Mouse (Mus musculus) urinary bladder, postnatal 4 days (tissue): Measurements from ENCODE around the gene Samd3.

Experiments
- DNase-seq, 2 experiments: peaks; one replicate each; pipeline ENCODE4 v3.0.0; 2021 to 2022; ENCODE audit warnings: low spot score in 2 of 2

Gene Samd3

GRCm38 (mm10) chr10:26229488-26229887 is at the start of gene Samd3:
Gene Samd3, plus strand, starts transcription at chr10:26229707.
- no peak for DNase-seq

GRCm38 (mm10) chr10:26185289-26185688 is 44.2 kb upstream of the Samd3 start:
- DNase-seq, result no peak

- DNase-seq, result no peak
These were observed 38.7 kb upstream of the Samd3 start for GRCm38 (mm10) chr10:26190811-26191210.

- DNase-seq, result no peak
These were observed 34.6 kb upstream of the Samd3 start for GRCm38 (mm10) chr10:26194892-26195291.

- DNase-seq, result no peak
These were observed 26.7 kb upstream of the Samd3 start for GRCm38 (mm10) chr10:26202708-26203368.

- no peak for DNase-seq
These were observed 8.8 kb upstream of the Samd3 start for GRCm38 (mm10) chr10:26220729-26221128.

GRCm38 (mm10) chr10:26226241-26226640 is 3.3 kb upstream of the Samd3 start:
- DNase-seq, result no peak

GRCm38 (mm10) chr10:26226734-26227133 is 2.8 kb upstream of the Samd3 start:
- DNase-seq, result no peak

- DNase-seq, result no peak
These were observed 1.3 kb upstream of the Samd3 start for GRCm38 (mm10) chr10:26228187-26228586.

- no peak for DNase-seq
These were observed 2.7 kb downstream of the Samd3 start for GRCm38 (mm10) chr10:26232071-26232653.

GRCm38 (mm10) chr10:26238559-26238958 is 9.1 kb downstream of the Samd3 start:
- DNase-seq, result no peak

- no peak for DNase-seq
These were observed 9.6 kb downstream of the Samd3 start for GRCm38 (mm10) chr10:26239090-26239489.

GRCm38 (mm10) chr10:26243203-26243602 is 13.7 kb downstream of the Samd3 start:
- no peak for DNase-seq

GRCm38 (mm10) chr10:26244466-26244865 is 15.0 kb downstream of the Samd3 start:
- no peak for DNase-seq

GRCm38 (mm10) chr10:26249426-26250165 is 20.1 kb downstream of the Samd3 start:
- DNase-seq, result no peak

- DNase-seq, result no peak
These were observed 30.4 kb downstream of the Samd3 start for GRCm38 (mm10) chr10:26259908-26260307.

- DNase-seq, result no peak
These were observed 34.4 kb downstream of the Samd3 start for GRCm38 (mm10) chr10:26263744-26264459.

GRCm38 (mm10) chr10:26275414-26275813 is 45.9 kb downstream of the Samd3 start:
- no peak for DNase-seq

GRCm38 (mm10) chr10:26280009-26280408 is 50.5 kb downstream of the Samd3 start:
- no peak for DNase-seq

- DNase-seq, result no peak
These were observed 57.6 kb downstream of the Samd3 start for GRCm38 (mm10) chr10:26287136-26287535.

GRCm38 (mm10) chr10:26297200-26297599 is 67.7 kb downstream of the Samd3 start:
- no peak for DNase-seq

GRCm38 (mm10) chr10:26297626-26298025 is 68.1 kb downstream of the Samd3 start:
- DNase-seq, result no peak
